ENCODE assay signal across 29 mouse cellular contexts in the genomic region with DNA sequence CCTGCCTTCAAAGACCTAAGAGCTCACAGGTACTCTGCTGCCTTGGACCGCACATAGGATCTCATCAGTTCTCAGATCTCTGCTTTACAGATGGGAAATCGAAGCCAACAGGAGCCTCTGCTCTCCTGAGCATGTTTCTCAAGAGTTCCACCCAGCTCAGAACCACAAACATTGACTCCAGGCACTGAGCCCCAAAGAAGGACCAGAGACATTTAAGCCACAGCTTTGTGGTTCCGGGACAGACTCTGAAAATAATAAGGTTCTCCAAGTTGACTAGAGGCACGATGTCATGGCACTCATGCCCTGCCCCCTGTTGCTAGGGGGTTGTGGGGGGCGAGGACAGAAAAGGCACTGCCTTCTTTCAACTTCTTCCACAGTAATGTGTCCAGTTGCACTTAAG.
A peak's percentile ranks its signal among the peaks of the same experiment; 100 is the strongest.
DNase-seq lines count a peak whose midpoint lies in the region; ATAC-seq lines count a peak whose summit lies in the region.
"Had no signal": no experiment of that assay in that cellular context is flagged by ENCODE, and none has a peak within 500 bp of the region (broad histone marks: within the 10 kb centered on the region; RNA-seq: fewer than 3 reads in every experiment).

No protein-coding gene starts in this region.

- no peak overlapping the region for H3K4me3 ChIP-seq in embryonic facial prominence, embryonic 14.5 days (ENCODE audit: low read depth, low read length)
- no peak overlapping the region for H3K4me3 ChIP-seq in embryonic facial prominence, embryonic 10.5 days
- H3K4me3 ChIP-seq: forebrain, embryonic 10.5 days; heart, embryonic 15.5 days; hindbrain, embryonic 15.5 days; intestine, embryonic 15.5 days; layer of hippocampus, adult 2 months; limb, embryonic 12.5 days; midbrain, embryonic 12.5 days; neural tube, embryonic 12.5 days had no signal

- no peak for ATAC-seq in embryonic facial prominence, embryonic 14.5 days (ENCODE audit: low read depth)
- ATAC-seq in megakaryocyte, adult 5-6 weeks (ENCODE audit: poor library complexity, severe bottlenecking) = peak; percentile 8; the same call in 1 of the 2 replicates
- ATAC-seq: forebrain, postnatal 0 days; intestine, embryonic 15.5 days; liver, postnatal 0 days; lung, postnatal 0 days had no signal

- H3K9me3 ChIP-seq in embryonic facial prominence, embryonic 14.5 days (ENCODE audit: control insufficient read depth, low read length) = no peaks in the 10 kb centered on the region
- H3K9me3 ChIP-seq in embryonic facial prominence, embryonic 10.5 days = no peaks in the 10 kb centered on the region
- H3K9me3 ChIP-seq: forebrain, embryonic 10.5 days; heart, embryonic 15.5 days; hindbrain, embryonic 15.5 days; intestine, embryonic 15.5 days; limb, embryonic 12.5 days; midbrain, embryonic 12.5 days; neural tube, embryonic 12.5 days had no signal

- peak; percentile 10 for DNase-seq in embryonic facial prominence, embryonic 14.5 days (ENCODE audit: low spot score)
- no peak for DNase-seq in embryonic facial prominence, embryonic 10.5 days (ENCODE audit: low spot score)
- DNase-seq in thymus, postnatal 4 days = peak; percentile 10
- DNase-seq in thymus, postnatal 36 days = no peak
- no peak for DNase-seq in adrenal gland, adult (ENCODE audit: inconsistent age in 2 of 2, low spot score in 1 of 2)
- DNase-seq in layer of hippocampus, postnatal 10 days (ENCODE audit: low spot score in 2 of 2) = no peak
- DNase-seq: adrenal gland, postnatal 36 days; cerebellum, adult 9-10 months; forebrain, postnatal 0 days; gastrocnemius, postnatal 25 days; heart, postnatal 4 days; kidney, adult 8-10 months; kidney, postnatal 25 days; liver, postnatal 0 days; retina, postnatal 1 day; right cerebral cortex, postnatal 25 days had no signal

- H3K4me2 ChIP-seq in embryonic facial prominence, embryonic 14.5 days (ENCODE audit: low read depth, low read length) = no peak overlapping the region
- H3K4me2 ChIP-seq: heart, embryonic 15.5 days; hindbrain, embryonic 15.5 days; intestine, embryonic 15.5 days; limb, embryonic 12.5 days; liver, embryonic 11.5 days; midbrain, embryonic 12.5 days; neural tube, embryonic 12.5 days had no signal

- H3K27me3 ChIP-seq in embryonic facial prominence, embryonic 14.5 days (replicated peaks; ENCODE audit: control insufficient read depth, insufficient read depth, low read length) = no peaks in the 10 kb centered on the region
- H3K27me3 ChIP-seq in embryonic facial prominence, embryonic 10.5 days (replicated peaks; ENCODE audit: low read depth, poor library complexity, severe bottlenecking) = no peaks in the 10 kb centered on the region
- H3K27me3 ChIP-seq: CH12.LX; heart, embryonic 15.5 days; hindbrain, embryonic 15.5 days; intestine, embryonic 15.5 days; limb, embryonic 12.5 days; midbrain, embryonic 12.5 days; neural tube, embryonic 12.5 days had no signal

- H3K9ac ChIP-seq in embryonic facial prominence, embryonic 14.5 days (ENCODE audit: low read depth, low read length) = no peak overlapping the region
- H3K9ac ChIP-seq: forebrain, postnatal 0 days; heart, embryonic 15.5 days; hindbrain, embryonic 15.5 days; intestine, embryonic 15.5 days; limb, embryonic 12.5 days; liver, postnatal 0 days; midbrain, embryonic 12.5 days; neural tube, embryonic 12.5 days had no signal

- H3K36me3 ChIP-seq in embryonic facial prominence, embryonic 14.5 days (ENCODE audit: control insufficient read depth, insufficient read depth, low read length) = no peaks in the 10 kb centered on the region
- H3K36me3 ChIP-seq in embryonic facial prominence, embryonic 10.5 days (replicated peaks) = no peaks in the 10 kb centered on the region
- H3K36me3 ChIP-seq: forebrain, embryonic 10.5 days; G1E; heart, embryonic 15.5 days; hindbrain, embryonic 15.5 days; intestine, embryonic 15.5 days; limb, embryonic 12.5 days; midbrain, embryonic 12.5 days; neural tube, embryonic 12.5 days had no signal

- H3K4me1 ChIP-seq in embryonic facial prominence, embryonic 14.5 days (ENCODE audit: control insufficient read depth, insufficient read depth, low read length) = peaks cover 9% of the 10 kb centered on the region; the same call in 1 of the 2 replicates
- H3K4me1 ChIP-seq in embryonic facial prominence, embryonic 10.5 days = peaks cover 9% of the 10 kb centered on the region
- H3K4me1 ChIP-seq: heart, embryonic 15.5 days; hindbrain, embryonic 15.5 days; intestine, embryonic 15.5 days; midbrain, embryonic 12.5 days had no signal

- 69% methylated on average over 5 of the region's 5 CpGs for WGBS in embryonic facial prominence, embryonic 14.5 days
- WGBS in embryonic facial prominence, embryonic 10.5 days = 79% methylated on average over 5 of the region's 5 CpGs

- no peak overlapping the region for H3K27ac ChIP-seq in embryonic facial prominence, embryonic 14.5 days (replicated peaks; ENCODE audit: low read depth, low read length)
- H3K27ac ChIP-seq in embryonic facial prominence, embryonic 10.5 days (replicated peaks) = no peak overlapping the region
- H3K27ac ChIP-seq: heart, embryonic 15.5 days; hindbrain, embryonic 15.5 days; intestine, embryonic 15.5 days; layer of hippocampus, adult 2 months; limb, embryonic 12.5 days; midbrain, embryonic 12.5 days; neural tube, embryonic 12.5 days had no signal

Comparison
In these comparisons a context has a peak if more than half of its experiments do, and no peak if none do; other contexts are left out.
1. DNase-seq: peak in embryonic facial prominence, embryonic 14.5 days (single experiment) and thymus, postnatal 4 days (single experiment); none in embryonic facial prominence, embryonic 10.5 days (single experiment), thymus, postnatal 36 days (0 of 2), adrenal gland, adult (0 of 2) and layer of hippocampus, postnatal 10 days (0 of 2).